Mouse (Mus musculus): ENCODE results near the gene Gin1. TPM values are rescaled to one million over a fixed set of nuclear protein-coding genes. Genes with fewer than 3 reads are reported as not detected.

Gene Gin1
- total RNA-seq, 2 experiments from 2014 or later: 8.0 to 15.0 TPM

Other genes starting within 250 kb of the Gin1 start
- 10 to 100 TPM; 76.9 to 86.9 TPM for gene D1Ertd622e, start 108.1 kb upstream of the Gin1 start, total RNA-seq (2021)
- 10 to 100 TPM; 22.4 to 31.4 TPM for gene Ppip5k2, start 239 bp downstream of the Gin1 start, total RNA-seq (2021)

All from left cerebral cortex, postnatal 36 days (tissue).